Mouse (Mus musculus) limb, embryonic 14.5 days (tissue): ENCODE measurements around the gene Lix1. TPM values are rescaled to one million over a fixed set of nuclear protein-coding genes. Genes with fewer than 3 reads are reported as not detected.
A peak's percentile ranks its signal among the peaks of the same experiment; 100 is the strongest.

Source experiments
- ATAC-seq: fragments of 200-750 bp; cut with Nextera tagmentation; 2 replicates; pipeline ENCODE4 v1.8.0; 2017; ENCODE audit warnings: low read depth, moderate number of reproducible peaks, moderate TSS enrichment; ENCODE audit not compliant: low FRiP score
- DNase-seq: peaks from one replicate; pipeline ENCODE4 v3.0.0-alpha.2; 2015; ENCODE audit warnings: low spot score
- H3K27ac ChIP-seq: fragments of 300-500 bp; sonication (generic); replicated peaks from 2 replicates; pipeline ENCODE4 v1.5.1; 2014; ENCODE audit warnings: low read depth, mild to moderate bottlenecking, low read length, moderate library complexity, mixed read lengths
- H3K27me3 ChIP-seq: fragments of 300-500 bp; sonication (generic); 2 replicates; pipeline ENCODE4 v1.6.1; 2014; ENCODE audit warnings: low read length, mixed read lengths; ENCODE audit not compliant: control insufficient read depth, insufficient read depth
- H3K36me3 ChIP-seq: fragments of 300-500 bp; sonication (generic); 2 replicates; pipeline ENCODE4 v1.6.1; 2014; ENCODE audit warnings: mild to moderate bottlenecking, low read length, moderate library complexity, mixed read lengths; ENCODE audit not compliant: control insufficient read depth, insufficient read depth
- H3K4me1 ChIP-seq: fragments of 300-500 bp; sonication (generic); 2 replicates; pipeline ENCODE4 v1.6.1; 2014; ENCODE audit warnings: antibody characterized with exemption, low read length, mixed read lengths; ENCODE audit not compliant: control insufficient read depth, insufficient read depth
- H3K4me2 ChIP-seq: fragments of 300-500 bp; sonication (generic); replicated peaks from 2 replicates; pipeline ENCODE4 v1.6.1; 2014; ENCODE audit warnings: low read depth, mild to moderate bottlenecking, low read length, moderate library complexity; ENCODE audit not compliant: severe bottlenecking
- H3K4me3 ChIP-seq: fragments of 300-500 bp; sonication (generic); replicated peaks from 2 replicates; pipeline ENCODE4 v1.5.1; 2014; ENCODE audit warnings: low read length
- H3K9ac ChIP-seq: fragments of 300-500 bp; sonication (generic); 2 replicates; pipeline ENCODE4 v1.6.1; 2014; ENCODE audit warnings: mild to moderate bottlenecking, low read depth, low read length, moderate library complexity; ENCODE audit not compliant: severe bottlenecking
- H3K9me3 ChIP-seq: fragments of 300-500 bp; sonication (generic); 2 replicates; pipeline ENCODE4 v1.6.1; 2016; ENCODE audit warnings: low read length; ENCODE audit not compliant: control insufficient read depth
- POLR2A ChIP-seq: fragments of 200-500 bp; IDR thresholded peaks from 2 replicates; pipeline ENCODE4 v1.8.0; 2012; ENCODE audit warnings: inconsistent platforms, mild to moderate bottlenecking, moderate library complexity, borderline replicate concordance; ENCODE audit not compliant: insufficient read depth, insufficient read length; ENCODE audit errors: extremely low read depth
- WGBS: fragments of 180-500 bp; shearing (Covaris S2); extraction: QIAGEN DNeasy Blood & Tissue Kit; methylation state at CpG from one replicate; pipeline ENCODE4 v1.1.7; 2014; 5-methylcytosine and 5-hydroxymethylcytosine counted together
- polyA plus RNA-seq, 2 experiments: library from polyadenylated mRNA; depleted of rRNA in 1 of 2; stranded (reverse) in 1 of 2; unstranded in 1 of 2; fragments of >200 nt; fragmentation: Nextera tagmentation in 1 of 2; extraction: Ambion mirVana in 1 of 2; gene quantifications; 2 replicates each; pipeline versions ENCODE4 v1.2.1 to v1.2.3; 2012 to 2014

The Lix1 gene
- polyA plus RNA-seq, 2 experiments = 7.0 to 8.6 TPM

DNA sequence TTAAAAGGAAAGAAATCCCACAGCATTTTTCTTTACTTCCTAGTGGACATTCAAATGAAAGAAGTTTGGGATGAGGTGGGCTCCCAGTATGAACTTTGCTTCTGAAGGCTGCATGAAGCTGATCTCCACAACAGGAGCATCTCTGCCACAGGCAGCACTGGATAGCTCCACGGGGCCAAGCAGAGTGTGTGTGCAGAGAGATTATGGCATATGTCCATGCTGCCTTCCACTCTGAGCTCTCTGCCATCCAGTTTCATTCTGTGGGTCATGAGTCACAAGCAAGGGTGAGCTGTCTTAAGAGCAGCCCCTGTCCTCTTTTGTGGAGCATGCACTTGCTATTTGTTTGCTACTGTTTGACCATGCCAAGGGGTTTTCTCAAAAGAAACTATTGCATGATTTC is 3.1 kb downstream of the Lix1 start:
- no peak for TF ChIP-seq POLR2A
- 21% methylated on average over 1 of the region's 1 CpGs for WGBS
- Histone ChIP-seq H3K9ac (no peak overlapping the region), H3K4me1 (peaks cover 39% of the 10 kb centered on the region), H3K36me3 (no peaks in the 10 kb centered on the region), H3K4me2 (no peak overlapping the region), H3K27me3 (no peaks in the 10 kb centered on the region), H3K9me3 (no peaks in the 10 kb centered on the region), H3K27ac (no peak overlapping the region), H3K4me3 (no peak overlapping the region)
- DNase-seq = no peak
- no peak for ATAC-seq

- ATAC-seq (peak; percentile 54; the same call in 1 of the 2 replicates), DNase-seq (peak; percentile 52)
- Histone ChIP-seq H3K9ac (no peak overlapping the region), H3K4me1 (peaks cover 32% of the 10 kb centered on the region), H3K27me3 (no peaks in the 10 kb centered on the region), H3K27ac (no peak overlapping the region), H3K9me3 (no peaks in the 10 kb centered on the region), H3K4me3 (no peak overlapping the region), H3K36me3 (no peaks in the 10 kb centered on the region), H3K4me2 (no peak overlapping the region)
- WGBS = 44% methylated on average over 6 of the region's 6 CpGs
- no peak for TF ChIP-seq POLR2A
Observed at GRCm38 (mm10) chr17:17408137-17408536, 5.7 kb downstream of the Lix1 start.

DNA sequence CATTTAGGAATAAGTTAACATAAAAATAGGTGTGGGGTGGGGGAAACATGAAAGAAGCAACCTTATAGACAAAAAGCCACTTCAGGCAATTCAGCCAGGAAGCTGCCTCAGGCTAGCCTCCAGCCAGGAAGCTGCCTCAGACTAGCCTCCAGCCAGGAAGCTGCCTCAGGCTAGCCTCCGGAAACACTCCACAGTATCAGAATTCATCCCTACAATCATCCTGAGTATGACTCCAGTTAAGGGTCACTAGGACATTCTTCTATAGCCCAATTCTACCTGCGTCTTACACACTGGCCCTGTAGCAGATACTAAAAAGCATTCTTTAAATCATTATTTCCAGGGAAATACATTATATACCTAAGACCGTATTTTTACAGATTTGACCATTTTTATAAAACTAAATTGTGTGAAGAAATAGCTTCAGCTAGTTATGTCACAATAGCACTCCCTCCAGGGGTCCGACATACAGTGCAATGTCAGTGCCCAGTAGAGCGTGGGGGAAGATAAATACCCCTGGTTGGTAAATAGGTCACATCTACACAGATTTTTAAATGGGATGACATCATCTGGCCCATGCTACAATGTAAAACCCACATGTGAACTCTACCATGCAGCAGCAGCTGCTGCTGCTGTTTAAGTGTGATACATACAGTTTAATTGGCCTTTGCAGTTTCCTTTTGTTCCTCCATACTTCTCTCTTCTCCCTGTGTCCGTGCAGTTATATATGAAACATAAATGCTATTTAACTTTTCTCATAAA is 6.4 kb downstream of the Lix1 start:
- 51% methylated on average over 6 of the region's 6 CpGs for WGBS
- Histone ChIP-seq H3K4me1 (peaks cover 32% of the 10 kb centered on the region), H3K4me2 (no peak overlapping the region), H3K4me3 (no peak overlapping the region), H3K36me3 (no peaks in the 10 kb centered on the region), H3K9me3 (no peaks in the 10 kb centered on the region), H3K27me3 (no peaks in the 10 kb centered on the region), H3K27ac (no peak overlapping the region), H3K9ac (no peak overlapping the region)
- no peak for TF ChIP-seq POLR2A
- DNase-seq (no peak), ATAC-seq (no peak)

DNA sequence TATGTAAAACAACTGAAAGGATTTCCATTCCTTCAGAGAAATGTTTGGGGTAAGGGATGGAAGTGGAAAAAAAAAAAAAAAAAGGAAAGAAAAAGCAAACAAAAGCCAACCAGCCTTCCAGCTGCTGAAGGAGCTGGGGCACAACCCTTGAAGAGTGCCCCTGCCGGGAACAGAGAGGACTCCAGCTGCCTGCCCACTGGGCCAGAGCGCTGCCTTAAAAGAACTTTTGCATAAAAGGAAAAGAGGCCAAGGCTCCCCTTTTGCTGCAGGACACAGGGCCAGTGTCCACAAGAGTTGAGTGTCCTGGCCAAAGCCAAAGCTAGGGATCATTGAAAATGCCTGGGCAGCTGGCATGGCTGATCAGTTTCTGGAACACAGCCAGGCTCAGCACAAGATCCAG is 7.1 kb downstream of the Lix1 start:
- whole genome bisulfite sequencing = 4% methylated on average over 2 of the region's 2 CpGs
- Histone ChIP-seq H3K27ac (no peak overlapping the region), H3K9ac (no peak overlapping the region), H3K9me3 (no peaks in the 10 kb centered on the region), H3K36me3 (no peaks in the 10 kb centered on the region), H3K4me1 (peaks cover 30% of the 10 kb centered on the region), H3K4me3 (no peak overlapping the region), H3K4me2 (no peak overlapping the region), H3K27me3 (no peaks in the 10 kb centered on the region)
- DNase-seq = peak; percentile 26
- no peak for ATAC-seq
- TF ChIP-seq POLR2A = no peak

GRCm38 (mm10) chr17:17411443-17411842 is 9.0 kb downstream of the Lix1 start:
- H3K36me3 ChIP-seq = no peaks in the 10 kb centered on the region
- no peak overlapping the region for H3K4me3 ChIP-seq
- H3K27ac ChIP-seq = no peak overlapping the region
- ATAC-seq (no peak), DNase-seq (no peak)
- H3K9ac ChIP-seq = no peak overlapping the region
- no peaks in the 10 kb centered on the region for H3K27me3 ChIP-seq
- no peak overlapping the region for H3K4me2 ChIP-seq
- peaks cover 19% of the 10 kb centered on the region for H3K4me1 ChIP-seq
- TF ChIP-seq POLR2A = no peak
- no peaks in the 10 kb centered on the region for H3K9me3 ChIP-seq
- WGBS = 71% methylated on average over 2 of the region's 2 CpGs

DNA sequence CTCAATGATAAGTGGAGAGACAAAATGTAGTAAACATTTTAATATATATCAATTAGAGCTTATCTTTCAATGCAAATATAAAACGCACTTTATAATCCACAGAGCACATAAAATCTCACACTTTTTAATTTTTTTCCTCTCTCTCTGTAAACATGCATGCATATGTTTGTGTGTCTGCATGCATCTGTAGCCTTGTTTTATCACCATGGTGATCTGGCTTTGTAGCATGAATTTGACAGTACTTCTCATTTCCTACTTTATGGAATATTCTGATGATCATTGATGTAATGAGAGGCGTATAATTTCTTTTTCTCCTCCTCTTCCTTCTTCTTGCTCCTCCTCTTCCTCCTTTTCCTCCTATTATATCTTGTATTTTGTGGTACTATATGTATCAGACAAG is 9.7 kb downstream of the Lix1 start:
- Histone ChIP-seq H3K9me3 (no peaks in the 10 kb centered on the region), H3K9ac (no peak overlapping the region), H3K4me3 (no peak overlapping the region), H3K27ac (no peak overlapping the region), H3K27me3 (no peaks in the 10 kb centered on the region), H3K4me1 (peaks cover 17% of the 10 kb centered on the region), H3K36me3 (no peaks in the 10 kb centered on the region), H3K4me2 (no peak overlapping the region)
- 89% methylated on average over 2 of the region's 2 CpGs for WGBS
- ATAC-seq (no peak), DNase-seq (no peak)
- no peak for TF ChIP-seq POLR2A
